Mouse (Mus musculus) forebrain, embryonic 14.5 days (tissue): ENCODE data around the gene Abcc10. TPM values are rescaled to one million over a fixed set of nuclear protein-coding genes. Genes with fewer than 3 reads are reported as not detected.
A peak's percentile ranks its signal among the peaks of the same experiment; 100 is the strongest.

Experiments used
- ATAC-seq: fragments of 200-750 bp; cut with Nextera tagmentation; 2 replicates; pipeline ENCODE4 v1.8.0; 2017; ENCODE audit warnings: mild to moderate bottlenecking, moderate library complexity
- DNase-seq: peaks from one replicate; pipeline ENCODE4 v3.0.0-alpha.2; 2015; ENCODE audit warnings: low spot score
- H3K27ac ChIP-seq: fragments of 300-500 bp; sonication (generic); 2 replicates; pipeline ENCODE4 v1.5.1; 2014; ENCODE audit warnings: low read depth, mild to moderate bottlenecking, control low read depth, low read length, moderate library complexity
- H3K27me3 ChIP-seq: fragments of 300-500 bp; sonication (generic); replicated peaks from 2 replicates; pipeline ENCODE4 v1.6.1; 2014; ENCODE audit warnings: low read length, control low read depth, mixed read lengths; ENCODE audit not compliant: control insufficient read depth, insufficient read depth
- H3K36me3 ChIP-seq: fragments of 300-500 bp; sonication (generic); 2 replicates; pipeline ENCODE4 v1.6.1; 2014; ENCODE audit warnings: low read length, control low read depth; ENCODE audit not compliant: control insufficient read depth, insufficient read depth
- H3K4me1 ChIP-seq: fragments of 300-500 bp; sonication (generic); 2 replicates; pipeline ENCODE4 v1.6.1; 2014; ENCODE audit warnings: antibody characterized with exemption, low read length, control low read depth; ENCODE audit not compliant: control insufficient read depth, insufficient read depth
- H3K4me2 ChIP-seq: fragments of 300-500 bp; sonication (generic); 2 replicates; pipeline ENCODE4 v1.6.1; 2014; ENCODE audit warnings: mild to moderate bottlenecking, control low read depth, low read length
- H3K4me3 ChIP-seq: fragments of 300-500 bp; sonication (generic); 2 replicates; pipeline ENCODE4 v1.5.1; 2014; ENCODE audit warnings: low read depth, low read length, control low read depth
- H3K9ac ChIP-seq: fragments of 300-500 bp; sonication (generic); 2 replicates; pipeline ENCODE4 v1.6.1; 2014; ENCODE audit warnings: mild to moderate bottlenecking, low read length, control low read depth, moderate library complexity
- H3K9me3 ChIP-seq: fragments of 300-500 bp; sonication (generic); replicated peaks from 2 replicates; pipeline ENCODE4 v1.6.1; 2016; ENCODE audit warnings: low read length, control low read depth, mixed read lengths; ENCODE audit not compliant: control insufficient read depth
- WGBS: fragments of 180-500 bp; shearing (Covaris S2); extraction: QIAGEN DNeasy Blood & Tissue Kit; methylation state at CpG from one replicate; pipeline ENCODE4 v1.1.7; 2014; 5-methylcytosine and 5-hydroxymethylcytosine counted together
- polyA plus RNA-seq: library from polyadenylated mRNA; unstranded; fragments of >200 nt; fragmentation: Nextera tagmentation; extraction: Ambion mirVana; gene quantifications from 2 replicates; pipeline ENCODE4 v1.2.1, GENCODE M21; 2014

Abcc10 gene
- polyA plus RNA-seq, 1 experiment from 2014 or later, result 4.3 TPM

- Histone ChIP-seq H3K27me3 (no peaks in the 10 kb centered on the region), H3K4me2 (no peak overlapping the region), H3K9me3 (no peaks in the 10 kb centered on the region), H3K36me3 (peaks cover 12% of the 10 kb centered on the region), H3K4me1 (no peaks in the 10 kb centered on the region), H3K4me3 (no peak overlapping the region), H3K9ac (no peak overlapping the region), H3K27ac (no peak overlapping the region)
- DNase-seq, result no peak
- 86% methylated on average over 6 of the region's 6 CpGs for WGBS
- no peak for ATAC-seq
Measured at GRCm38 (mm10) chr17:46320492-46320891, 7.7 kb downstream of the Abcc10 start.

- Histone ChIP-seq H3K4me1 (no peaks in the 10 kb centered on the region), H3K27ac (no peak overlapping the region), H3K9ac (no peak overlapping the region), H3K4me3 (no peak overlapping the region), H3K36me3 (0 out of 2 replicates have a peak, but pooled peaks cover 3% of the 10 kb centered on the region), H3K27me3 (no peaks in the 10 kb centered on the region), H3K9me3 (no peaks in the 10 kb centered on the region), H3K4me2 (no peak overlapping the region)
- 93% methylated on average over 10 of the region's 10 CpGs for WGBS
- DNase-seq (no peak), ATAC-seq (no peak)
Measured at GRCm38 (mm10) chr17:46315813-46316212, 12.3 kb downstream of the Abcc10 start.

GRCm38 (mm10) chr17:46313135-46313715 is 14.9 kb downstream of the Abcc10 start:
- no peak for ATAC-seq
- H3K27me3 ChIP-seq, result no peaks in the 10 kb centered on the region
- no peak overlapping the region for H3K4me2 ChIP-seq
- H3K4me1 ChIP-seq, result no peaks in the 10 kb centered on the region
- H3K27ac ChIP-seq, result no peak overlapping the region
- H3K9ac ChIP-seq, result no peak overlapping the region
- H3K9me3 ChIP-seq, result no peaks in the 10 kb centered on the region
- H3K36me3 ChIP-seq, result 0 out of 2 replicates have a peak, but pooled peaks cover 3% of the 10 kb centered on the region
- 77% methylated on average over 9 of the region's 9 CpGs for WGBS
- no peak for DNase-seq
- no peak overlapping the region for H3K4me3 ChIP-seq

- H3K36me3 ChIP-seq, result 0 out of 2 replicates have a peak, but pooled peaks cover 3% of the 10 kb centered on the region
- H3K4me1 ChIP-seq, result no peaks in the 10 kb centered on the region
- ATAC-seq (no peak), DNase-seq (no peak)
- no peak overlapping the region for H3K27ac ChIP-seq
- H3K9me3 ChIP-seq, result no peaks in the 10 kb centered on the region
- no peaks in the 10 kb centered on the region for H3K27me3 ChIP-seq
- no peak overlapping the region for H3K9ac ChIP-seq
- no peak overlapping the region for H3K4me2 ChIP-seq
- H3K4me3 ChIP-seq, result no peak overlapping the region
- 84% methylated on average over 10 of the region's 10 CpGs for WGBS
Measured at GRCm38 (mm10) chr17:46310515-46310914, 17.6 kb downstream of the Abcc10 start.

GRCm38 (mm10) chr17:46309835-46310234 is 18.3 kb downstream of the Abcc10 start:
- WGBS, result 90% methylated on average over 12 of the region's 12 CpGs
- no peak for ATAC-seq
- Histone ChIP-seq H3K27ac (no peak overlapping the region), H3K4me2 (no peak overlapping the region), H3K4me1 (no peaks in the 10 kb centered on the region), H3K27me3 (no peaks in the 10 kb centered on the region), H3K36me3 (0 out of 2 replicates have a peak, but pooled peaks cover 3% of the 10 kb centered on the region), H3K9ac (no peak overlapping the region), H3K9me3 (no peaks in the 10 kb centered on the region), H3K4me3 (no peak overlapping the region)
- DNase-seq, result no peak

- Histone ChIP-seq H3K27me3 (no peaks in the 10 kb centered on the region), H3K4me2 (no peak overlapping the region), H3K9me3 (no peaks in the 10 kb centered on the region), H3K27ac (no peak overlapping the region), H3K4me3 (no peak overlapping the region), H3K36me3 (peaks cover 10% of the 10 kb centered on the region), H3K4me1 (no peaks in the 10 kb centered on the region), H3K9ac (no peak overlapping the region)
- WGBS, result 94% methylated on average over 15 of the region's 15 CpGs
- DNase-seq (no peak), ATAC-seq (no peak)
Measured at GRCm38 (mm10) chr17:46306956-46307355, 21.2 kb downstream of the Abcc10 start.

GRCm38 (mm10) chr17:46304184-46304583 is 24.0 kb downstream of the Abcc10 start:
- 87% methylated on average over 9 of the region's 9 CpGs for WGBS
- ATAC-seq (no peak), DNase-seq (no peak)
- Histone ChIP-seq H3K4me1 (no peaks in the 10 kb centered on the region), H3K9me3 (no peaks in the 10 kb centered on the region), H3K27me3 (no peaks in the 10 kb centered on the region), H3K9ac (no peak overlapping the region), H3K4me2 (no peak overlapping the region), H3K4me3 (no peak overlapping the region), H3K36me3 (peaks cover 10% of the 10 kb centered on the region), H3K27ac (no peak overlapping the region)

- Histone ChIP-seq H3K4me1 (peaks cover 5% of the 10 kb centered on the region; the same call in 1 of the 2 replicates), H3K4me2 (no peak overlapping the region), H3K36me3 (peaks cover 10% of the 10 kb centered on the region), H3K4me3 (no peak overlapping the region), H3K9ac (no peak overlapping the region), H3K9me3 (no peaks in the 10 kb centered on the region), H3K27ac (no peak overlapping the region), H3K27me3 (peaks cover 4% of the 10 kb centered on the region; the same call in 1 of the 2 replicates)
- no peak for DNase-seq
- no peak for ATAC-seq
- 79% methylated on average over 12 of the region's 12 CpGs for WGBS
Measured at GRCm38 (mm10) chr17:46301892-46302291, 26.3 kb downstream of the Abcc10 start.

GRCm38 (mm10) chr17:46298220-46298913 is 29.8 kb downstream of the Abcc10 start:
- H3K4me2 ChIP-seq, result peak overlapping the region; percentile 99
- WGBS, result under 1% methylated on average over 48 of the region's 48 CpGs

More at GRCm38 (mm10) chr17:46298220-46298913, 29.8 kb downstream of the Abcc10 start:
- no peaks in the 10 kb centered on the region for H3K9me3 ChIP-seq
- DNase-seq, result peak; percentile 88
- H3K4me3 ChIP-seq, result peak overlapping the region; percentile 63
- H3K36me3 ChIP-seq, result peaks cover 6% of the 10 kb centered on the region
- ATAC-seq, result peak; percentile 85
- H3K9ac ChIP-seq, result peak overlapping the region; percentile 67
- H3K27me3 ChIP-seq, result peaks cover 22% of the 10 kb centered on the region
- no peak overlapping the region; the same call in 1 of the 2 replicates for H3K27ac ChIP-seq
- peaks cover 6% of the 10 kb centered on the region; the same call in 1 of the 2 replicates for H3K4me1 ChIP-seq
